Mouse (Mus musculus) right cerebral cortex, postnatal 25 days (tissue): ENCODE measurements around the gene BC017158.
A peak's percentile ranks its signal among the peaks of the same experiment; 100 is the strongest.

ENCODE experiments used
- DNase-seq: peaks from one replicate; pipeline ENCODE4 v3.0.0; 2022

The BC017158 gene

GRCm38 (mm10) chr7:128254978-128255377 is 43.0 kb downstream of the BC017158 start:
- DNase-seq: no peak

DNA sequence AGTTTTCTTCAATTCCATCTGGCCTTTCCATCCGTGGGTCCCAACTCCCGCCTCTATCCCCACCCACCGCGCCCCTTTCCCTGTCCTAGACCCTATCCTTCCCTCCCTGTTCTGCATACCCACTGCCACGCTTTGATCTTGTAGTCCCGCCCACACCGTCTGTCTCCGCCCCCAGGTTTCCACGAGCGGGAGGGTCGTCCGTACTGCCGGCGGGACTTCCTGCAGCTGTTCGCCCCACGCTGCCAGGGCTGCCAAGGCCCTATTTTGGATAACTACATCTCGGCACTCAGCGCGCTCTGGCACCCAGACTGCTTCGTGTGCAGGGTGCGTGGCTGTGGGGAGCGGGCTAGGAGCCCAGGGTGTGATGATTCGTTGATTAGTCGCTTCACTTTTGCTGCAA is 45.4 kb downstream of the BC017158 start:
- DNase-seq: peak; percentile 80

DNA sequence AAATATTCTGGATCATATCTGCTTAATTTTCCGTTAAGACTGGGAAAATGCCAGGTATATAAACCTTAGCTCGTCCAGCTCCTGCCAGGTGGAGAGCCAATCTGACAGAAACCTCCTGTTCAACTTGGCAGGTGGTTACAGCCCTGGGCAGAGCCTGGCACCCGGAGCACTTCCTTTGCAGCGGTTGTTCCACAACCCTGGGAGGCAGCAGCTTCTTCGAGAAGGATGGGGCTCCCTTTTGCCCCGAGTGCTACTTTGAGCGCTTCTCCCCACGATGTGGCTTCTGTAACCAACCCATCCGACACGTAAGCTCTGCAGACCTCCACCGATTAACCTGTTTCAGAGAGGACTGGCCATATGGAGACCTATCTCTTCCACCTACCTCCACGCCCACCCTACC is 46.0 kb downstream of the BC017158 start:
- no peak for DNase-seq

DNA sequence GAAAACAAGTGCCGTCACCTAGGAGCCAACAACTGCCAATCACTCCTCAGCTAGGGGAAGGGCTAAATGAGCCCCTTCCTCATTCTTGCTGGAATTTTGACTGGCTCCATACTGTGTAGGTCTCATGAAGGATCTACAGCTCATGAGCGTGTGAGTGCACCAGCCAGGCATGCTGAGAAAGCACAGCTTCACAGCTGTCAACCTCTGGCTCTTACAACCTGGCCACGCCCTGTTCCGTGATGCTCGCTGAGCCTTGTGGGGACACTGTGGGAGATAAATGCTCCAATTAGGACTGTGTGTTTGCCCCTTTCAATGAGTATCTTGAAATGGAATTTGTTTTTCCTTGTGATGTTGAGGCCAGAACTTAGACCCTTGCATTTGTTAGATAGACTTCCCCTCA is 48.0 kb downstream of the BC017158 start:
- no peak for DNase-seq

DNA sequence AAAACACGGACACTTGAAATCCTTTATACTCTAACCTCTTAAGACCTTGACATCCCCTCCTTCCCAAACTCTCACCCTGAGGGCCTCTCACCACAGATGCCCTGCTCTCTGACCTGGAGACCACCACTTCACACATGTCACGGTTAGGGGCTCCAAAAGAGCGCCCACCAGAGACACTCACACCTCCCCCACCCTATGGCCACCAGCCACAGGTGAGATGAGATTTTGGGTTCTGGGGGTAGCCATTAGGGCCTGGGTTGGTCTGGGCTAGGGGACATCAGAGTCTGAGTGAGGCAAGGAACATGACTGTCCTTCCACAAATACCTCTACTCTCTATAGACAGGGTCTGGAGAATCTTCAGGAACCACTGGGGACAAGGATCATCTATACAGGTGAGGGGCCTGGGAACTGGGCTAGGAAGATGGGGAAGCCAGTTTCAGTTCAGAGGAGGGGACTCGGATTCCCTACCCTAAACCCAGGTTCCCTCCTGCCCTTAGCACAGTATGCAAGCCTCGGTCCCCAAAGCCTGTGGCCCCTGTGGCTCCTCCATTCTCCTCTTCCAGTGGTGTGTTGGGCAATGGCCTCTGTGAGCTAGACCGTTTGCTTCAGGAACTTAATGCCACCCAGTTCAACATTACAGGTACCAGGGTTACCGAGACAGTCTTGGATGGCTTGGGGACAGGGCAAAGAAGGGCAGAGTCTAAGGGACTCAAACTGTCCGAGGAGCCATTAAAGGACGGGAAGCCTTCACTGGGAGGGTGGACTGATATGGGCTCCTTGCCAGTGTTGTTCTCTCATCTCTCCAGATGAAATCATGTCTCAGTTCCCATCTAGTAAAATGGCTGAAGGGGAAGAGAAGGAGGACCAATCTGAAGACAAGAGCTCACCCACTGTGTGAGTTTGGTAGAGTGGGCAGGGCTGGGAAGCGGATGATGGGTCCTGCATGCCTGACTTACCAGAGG is 49.6 kb downstream of the BC017158 start:
- no peak for DNase-seq

DNA sequence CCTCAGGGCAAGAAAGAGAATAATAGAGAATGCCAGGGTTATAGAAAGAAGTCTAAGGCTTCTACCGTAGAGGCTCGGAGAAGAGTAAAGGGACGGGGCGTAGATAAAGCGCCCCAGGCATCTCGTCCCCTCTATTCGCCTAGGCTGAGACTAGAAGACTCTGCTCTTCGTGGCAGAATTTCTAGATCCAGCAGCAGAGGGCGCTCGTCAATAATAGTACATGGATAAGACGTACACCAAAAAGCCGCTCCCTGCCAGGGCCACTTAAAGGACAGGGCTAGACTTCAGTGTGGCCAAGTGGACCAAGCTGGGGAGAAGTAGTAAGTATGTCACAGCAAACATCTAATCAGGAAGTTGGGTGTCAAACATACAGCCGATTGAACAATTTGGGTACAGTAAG is 50.5 kb downstream of the BC017158 start:
- peak; percentile 75 for DNase-seq

DNA sequence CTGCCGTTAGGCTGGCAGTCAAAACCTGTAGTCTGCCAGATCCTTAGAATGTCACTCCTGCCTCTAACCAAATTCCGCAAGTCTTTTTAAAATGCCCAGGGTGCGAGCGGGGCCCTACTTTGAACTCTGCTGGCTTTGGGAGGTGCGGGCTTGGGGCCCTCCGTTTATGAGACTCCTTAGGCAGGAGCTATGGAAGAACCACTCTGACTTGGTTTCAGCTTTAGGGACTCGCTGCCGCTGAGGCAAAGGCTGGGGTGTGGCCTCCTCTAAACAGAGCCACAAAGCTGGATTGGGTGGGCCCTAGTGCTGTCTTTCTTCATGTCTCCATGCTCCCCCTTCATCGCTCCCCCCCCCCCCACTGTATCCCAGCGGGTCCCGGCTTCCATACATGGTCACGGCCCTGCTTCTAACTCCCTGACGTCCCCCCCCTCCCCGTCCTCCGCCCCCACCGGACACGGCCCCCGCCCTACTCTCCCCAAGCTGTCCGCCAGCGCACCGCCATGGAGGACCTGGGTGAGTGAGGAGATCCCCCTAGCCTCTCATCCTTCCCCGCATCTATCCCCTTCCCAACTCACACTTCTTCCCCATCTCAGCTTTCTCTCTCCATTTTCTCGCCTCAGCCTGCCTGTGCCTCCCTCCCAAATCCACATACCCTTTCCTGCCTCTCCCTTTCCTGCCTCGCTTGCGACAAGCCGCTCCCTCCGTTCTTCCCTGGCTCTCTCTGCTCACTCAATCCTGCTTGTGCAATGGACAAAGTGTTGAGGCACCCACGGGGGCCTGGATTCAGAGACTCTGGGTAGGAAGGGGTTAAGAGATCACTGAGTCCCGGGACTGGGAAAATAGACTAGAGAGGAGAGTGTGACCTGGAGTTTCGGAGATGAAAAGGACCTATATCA is 51.2 kb downstream of the BC017158 start, which contains the start of gene Tgfb1i1:
Tgfb1i1 (plus strand) TSS at position 317 of the 896 bp plus-strand sequence.
- DNase-seq: peak; percentile 63

GRCm38 (mm10) chr7:128245547-128245946 is 52.4 kb downstream of the BC017158 start:
- DNase-seq: no peak

- no peak for DNase-seq
These were observed 53.5 kb downstream of the BC017158 start for GRCm38 (mm10) chr7:128244410-128245025.

- DNase-seq: no peak
These were observed 54.0 kb downstream of the BC017158 start for GRCm38 (mm10) chr7:128243921-128244320.

GRCm38 (mm10) chr7:128242331-128242730 is 55.6 kb downstream of the BC017158 start:
- no peak for DNase-seq

DNA sequence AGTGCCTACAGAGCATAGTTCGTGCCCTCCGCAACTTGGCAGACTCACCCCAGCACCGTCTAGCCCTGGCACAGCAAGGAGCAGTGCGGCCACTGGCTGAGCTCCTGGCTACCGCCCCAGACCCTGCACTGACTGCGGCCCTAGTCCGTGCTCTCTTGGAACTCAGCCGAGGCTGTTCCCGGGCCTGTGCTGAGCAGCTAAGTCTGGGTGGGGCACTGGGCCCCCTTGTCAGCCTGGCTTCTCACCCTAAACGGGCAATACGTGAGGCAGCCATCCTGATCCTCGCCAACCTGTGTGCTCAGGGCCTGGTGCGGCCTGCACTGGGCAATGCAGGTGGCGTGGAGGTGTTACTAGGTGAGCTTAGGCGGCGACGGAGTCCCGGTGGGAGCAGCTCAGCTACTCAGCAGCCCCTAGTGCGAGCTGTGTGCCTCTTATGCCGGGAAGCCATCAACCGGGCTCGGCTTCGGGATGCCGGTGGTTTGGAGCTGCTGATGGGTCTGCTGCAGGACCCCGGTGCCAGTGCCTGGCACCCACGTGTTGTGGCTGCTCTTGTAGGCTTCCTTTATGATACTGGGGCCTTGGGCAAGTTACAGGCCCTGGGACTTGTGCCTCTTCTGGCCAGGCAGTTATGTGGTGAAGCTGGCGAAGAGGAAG is 57.7 kb downstream of the BC017158 start:
- DNase-seq: no peak

- DNase-seq: no peak
These were observed 59.0 kb downstream of the BC017158 start for GRCm38 (mm10) chr7:128238991-128239390.

DNA sequence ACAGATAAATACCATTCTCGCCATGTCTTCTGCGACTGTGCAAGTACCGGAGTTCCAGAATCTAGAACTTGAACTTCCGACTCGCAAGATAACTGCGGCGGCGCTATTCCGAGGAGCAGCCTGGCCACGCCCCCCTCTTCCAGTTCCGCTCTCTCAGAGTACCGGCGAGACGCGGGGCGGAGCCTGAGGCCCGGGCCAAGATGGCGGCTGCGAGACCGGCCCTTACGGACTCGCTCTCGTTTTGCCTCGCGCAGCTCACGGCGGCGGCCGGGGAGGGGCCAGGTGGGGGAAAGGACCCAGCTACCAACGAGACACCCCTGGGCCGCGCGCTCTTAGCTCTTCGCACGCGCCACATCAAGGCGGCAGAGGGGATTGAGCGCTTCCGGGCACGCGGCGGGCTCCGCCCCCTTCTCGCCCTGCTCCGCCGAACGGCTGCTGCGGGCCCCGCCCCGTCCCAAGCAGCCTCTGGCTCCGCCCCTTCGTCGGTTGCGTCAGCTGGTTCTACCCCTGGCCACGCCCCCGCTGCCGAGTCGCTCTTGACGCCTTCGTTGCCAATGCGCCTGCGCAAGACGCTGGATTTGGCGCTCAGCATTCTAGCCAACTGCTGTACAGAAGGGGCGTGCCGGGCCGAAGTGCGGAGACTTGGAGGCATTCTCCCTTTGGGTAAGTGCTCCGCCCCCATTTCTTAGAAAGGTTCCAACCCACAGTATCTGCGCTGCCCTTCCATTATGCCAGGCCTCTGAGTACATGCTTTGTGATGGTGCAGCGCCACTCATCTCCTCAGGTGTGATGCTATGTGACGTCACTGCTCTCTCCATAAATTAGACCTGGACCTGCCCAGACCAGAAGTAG is 59.8 kb downstream of the BC017158 start, which contains the start of gene 9130023H24Rik:
9130023H24Rik (minus strand) TSS at position 105 of the 852 bp plus-strand sequence.
- DNase-seq: peak; percentile 100

- DNase-seq: no peak
These were observed 60.4 kb downstream of the BC017158 start for GRCm38 (mm10) chr7:128237593-128237926.

GRCm38 (mm10) chr7:128236856-128237592 is 60.9 kb downstream of the BC017158 start, which contains the start of gene Armc5:
Gene Armc5 (plus strand): TSS chr7:128237342.
- peak; percentile 82 for DNase-seq

- no peak for DNase-seq
These were observed 61.5 kb downstream of the BC017158 start for GRCm38 (mm10) chr7:128236426-128236825.

DNA sequence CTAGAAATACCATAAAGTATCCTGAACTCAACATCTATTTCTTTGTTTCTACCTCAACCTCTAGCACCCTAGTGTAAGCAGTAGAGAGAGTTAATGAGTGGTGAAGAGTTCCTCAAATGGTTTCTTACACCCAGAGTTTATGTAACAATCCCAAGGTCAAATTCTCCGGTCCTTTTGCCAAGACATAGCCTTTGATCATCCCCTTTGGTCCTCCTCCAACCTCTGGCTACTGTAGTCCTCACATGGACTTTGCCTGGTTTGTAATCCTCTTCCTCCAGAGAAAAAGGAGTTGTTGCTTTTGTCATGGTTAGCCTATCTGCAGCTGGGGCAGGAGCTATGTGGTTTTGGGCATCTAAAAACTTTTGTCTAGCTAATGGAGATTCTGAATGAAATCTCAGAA is 62.5 kb downstream of the BC017158 start:
- DNase-seq: no peak

DNA sequence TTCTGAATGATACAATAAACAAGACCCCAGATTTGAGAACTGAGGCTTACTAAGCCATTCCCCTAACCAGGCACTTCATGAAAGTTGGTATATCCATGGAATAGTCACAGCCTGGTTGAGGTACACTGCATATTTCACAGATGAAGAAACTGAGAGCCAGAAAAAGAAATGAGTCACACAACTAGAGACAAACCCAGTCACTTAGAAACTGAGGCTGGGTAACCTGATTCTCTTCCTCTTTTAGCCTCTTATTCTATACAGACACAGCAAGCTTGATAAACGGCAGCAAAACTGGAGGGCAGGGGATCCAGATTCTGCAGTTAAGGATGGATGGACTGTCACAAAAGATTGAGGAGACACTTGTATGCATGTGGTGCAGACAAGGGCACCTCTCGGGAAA is 63.2 kb downstream of the BC017158 start:
- no peak for DNase-seq

DNA sequence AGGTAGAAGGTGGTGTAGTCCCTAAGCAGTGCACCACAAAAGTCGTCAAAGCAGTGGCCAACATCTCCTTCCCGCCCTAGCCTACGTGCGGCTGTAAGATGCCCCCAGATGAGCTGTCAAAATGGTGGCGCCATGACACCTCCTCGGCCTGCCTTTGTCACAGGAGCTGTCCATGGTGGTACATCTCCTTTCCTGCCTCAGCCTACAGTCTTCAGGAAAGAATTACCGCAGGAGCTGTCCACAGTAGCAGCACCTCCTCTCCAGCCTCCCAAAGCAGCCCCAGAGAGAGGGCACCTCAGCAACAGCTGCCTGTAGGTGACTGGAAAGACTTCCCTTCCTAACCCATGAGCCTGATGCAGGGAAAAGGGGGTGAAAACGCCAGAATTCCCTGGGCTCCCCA is 66.2 kb downstream of the BC017158 start:
- no peak for DNase-seq
